Mouse (Mus musculus): ENCODE results near the gene Atp6ap1. TPM values are rescaled to one million over a fixed set of nuclear protein-coding genes. Genes with fewer than 3 reads are reported as not detected.

Atp6ap1 gene
- polyA plus RNA-seq (2016; fragmentation: Nextera tagmentation; extraction: Ambion mirVana), result 80.1 and 90.7 TPM in 2 replicates

- Histone ChIP-seq H3K36me3 (peaks cover 28% of the 10 kb centered on the region), H3K4me1 (peaks cover 3% of the 10 kb centered on the region; the same call in 1 of the 2 replicates)
Measured at GRCm38 (mm10) chrX:74296538-74297448, at the start of gene Atp6ap1. Gene Atp6ap1, plus strand, starts transcription at chrX:74297097.

DNA sequence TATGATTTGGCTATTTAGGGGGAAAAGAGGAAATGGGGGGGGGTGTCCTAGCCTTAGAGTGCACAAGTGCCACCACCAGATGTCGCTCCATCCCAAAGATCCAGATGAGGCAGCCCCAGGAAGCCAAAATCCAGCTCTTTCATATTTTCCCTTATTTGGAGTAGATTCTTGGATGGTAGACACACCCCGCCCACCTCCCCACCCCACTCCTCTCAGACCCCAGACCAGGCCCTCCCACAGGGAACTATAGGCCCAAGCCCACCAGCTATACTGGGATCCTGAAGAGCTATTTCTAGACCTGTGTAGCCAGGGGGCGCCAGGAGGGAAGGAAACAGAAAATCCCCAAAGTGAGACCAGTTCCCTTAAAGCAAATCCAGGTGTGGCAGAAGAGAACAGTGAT is 48.2 kb upstream of the Atp6ap1 start:
- H3K4me1 ChIP-seq, result peaks cover 12% of the 10 kb centered on the region
- WGBS, result 4% methylated on average over 3 of the region's 3 CpGs
- peak overlapping the region; percentile 89; the same call in 1 of the 2 replicates for H3K27ac ChIP-seq
- peaks cover 24% of the 10 kb centered on the region for H3K27me3 ChIP-seq (ENCODE audit: low read depth, poor library complexity, severe bottlenecking)
- no peaks in the 10 kb centered on the region for H3K9me3 ChIP-seq (replicated peaks)
- H3K4me3 ChIP-seq, result peak overlapping the region; percentile 58; the same call in 1 of the 2 replicates
- H3K36me3 ChIP-seq, result peaks cover 4% of the 10 kb centered on the region
- DNase-seq (ENCODE audit: low spot score), result peak; percentile 75

More at GRCm38 (mm10) chrX:74296538-74297448, at the start of gene Atp6ap1:
- H3K4me3 ChIP-seq, result peak within 1 kb of the TSS; percentile 64
- peak within 1 kb of the TSS; percentile 84 for H3K27ac ChIP-seq
- H3K9me3 ChIP-seq (replicated peaks), result no peaks in the 10 kb centered on the region
- WGBS, result 13% methylated on average over 37 of the region's 37 CpGs
- DNase-seq (ENCODE audit: low spot score), result peak; percentile 83
- 0 out of 2 replicates have a peak, but pooled peaks cover 1% of the 10 kb centered on the region for H3K27me3 ChIP-seq (ENCODE audit: low read depth, poor library complexity, severe bottlenecking)

- Histone ChIP-seq H3K36me3 (no peaks in the 10 kb centered on the region), H3K9me3 (replicated peaks) (no peaks in the 10 kb centered on the region), H3K4me1 (peaks cover 8% of the 10 kb centered on the region), H3K27me3 (ENCODE audit: low read depth, poor library complexity, severe bottlenecking) (peaks cover 26% of the 10 kb centered on the region), H3K27ac (peak within 1 kb of the TSS; percentile 89), H3K4me3 (peak within 1 kb of the TSS; percentile 58)
- DNase-seq (ENCODE audit: low spot score), result peak; percentile 70
- WGBS, result 7% methylated on average over 38 of the region's 38 CpGs
Measured at GRCm38 (mm10) chrX:74249615-74250014, 47.3 kb upstream of the Atp6ap1 start, which contains the start of gene Flna. Gene Flna, minus strand, starts transcription at chrX:74249820.

GRCm38 (mm10) chrX:74254153-74254887 is 42.6 kb upstream of the Atp6ap1 start, which contains the start of gene Emd:
Gene Emd, plus strand, starts transcription at chrX:74254687.
- peak within 1 kb of the TSS; percentile 91 for H3K27ac ChIP-seq
- peak; percentile 87 for DNase-seq (ENCODE audit: low spot score)
- peaks cover 19% of the 10 kb centered on the region for H3K27me3 ChIP-seq (ENCODE audit: low read depth, poor library complexity, severe bottlenecking)
- H3K4me1 ChIP-seq, result peaks cover 7% of the 10 kb centered on the region
- H3K9me3 ChIP-seq (replicated peaks), result no peaks in the 10 kb centered on the region
- 13% methylated on average over 39 of the region's 39 CpGs for WGBS
- H3K4me3 ChIP-seq, result peak within 1 kb of the TSS; percentile 66
- peaks cover 28% of the 10 kb centered on the region for H3K36me3 ChIP-seq

- Histone ChIP-seq H3K27ac (peak overlapping the region; percentile 91), H3K4me1 (peaks cover 4% of the 10 kb centered on the region), H3K9me3 (replicated peaks) (no peaks in the 10 kb centered on the region), H3K27me3 (ENCODE audit: low read depth, poor library complexity, severe bottlenecking) (peaks cover 13% of the 10 kb centered on the region; the same call in 1 of the 2 replicates), H3K4me3 (peak overlapping the region; percentile 66), H3K36me3 (peaks cover 34% of the 10 kb centered on the region)
- DNase-seq (ENCODE audit: low spot score), result no peak
- 14% methylated on average over 29 of the region's 31 CpGs for WGBS
Measured at GRCm38 (mm10) chrX:74254888-74255565, 41.9 kb upstream of the Atp6ap1 start.

DNA sequence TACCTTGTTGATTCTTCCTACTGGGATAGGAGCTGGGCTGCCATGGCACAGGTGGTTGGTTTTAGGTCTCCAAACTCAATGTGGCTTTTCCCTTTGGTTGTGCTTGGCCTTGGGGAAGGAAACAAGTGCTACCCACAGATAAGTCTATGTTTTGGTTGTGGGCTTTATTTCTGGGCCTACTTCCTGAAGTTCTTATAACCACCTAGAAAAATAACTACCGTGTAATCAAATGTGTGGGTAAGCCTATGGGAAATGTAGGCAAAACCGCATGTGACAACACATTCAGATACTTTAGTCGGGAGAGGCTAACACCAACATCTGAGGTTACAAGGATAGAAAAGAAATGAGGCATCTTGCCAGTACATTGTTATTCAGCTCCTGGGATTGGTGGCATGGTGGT is 39.2 kb upstream of the Atp6ap1 start:
- no peak overlapping the region for H3K27ac ChIP-seq
- no peaks in the 10 kb centered on the region for H3K9me3 ChIP-seq (replicated peaks)
- peaks cover 4% of the 10 kb centered on the region for H3K4me1 ChIP-seq
- DNase-seq (ENCODE audit: low spot score), result no peak
- no peak overlapping the region for H3K4me3 ChIP-seq
- 100% methylated on average over 3 of the region's 3 CpGs for WGBS
- H3K36me3 ChIP-seq, result peaks cover 37% of the 10 kb centered on the region
- peaks cover 5% of the 10 kb centered on the region; the same call in 1 of the 2 replicates for H3K27me3 ChIP-seq (ENCODE audit: low read depth, poor library complexity, severe bottlenecking)

GRCm38 (mm10) chrX:74269736-74270061 is 27.2 kb upstream of the Atp6ap1 start:
- H3K4me3 ChIP-seq, result peak overlapping the region; percentile 59
- H3K36me3 ChIP-seq, result peaks cover 14% of the 10 kb centered on the region
- no peaks in the 10 kb centered on the region for H3K9me3 ChIP-seq (replicated peaks)
- 17% methylated on average over 3 of the region's 3 CpGs for WGBS
- peaks cover 11% of the 10 kb centered on the region; the same call in 1 of the 2 replicates for H3K27me3 ChIP-seq (ENCODE audit: low read depth, poor library complexity, severe bottlenecking)
- peak overlapping the region; percentile 94 for H3K27ac ChIP-seq
- DNase-seq (ENCODE audit: low spot score), result peak; percentile 35
- 0 out of 2 replicates have a peak, but pooled peaks cover 3% of the 10 kb centered on the region for H3K4me1 ChIP-seq

DNA sequence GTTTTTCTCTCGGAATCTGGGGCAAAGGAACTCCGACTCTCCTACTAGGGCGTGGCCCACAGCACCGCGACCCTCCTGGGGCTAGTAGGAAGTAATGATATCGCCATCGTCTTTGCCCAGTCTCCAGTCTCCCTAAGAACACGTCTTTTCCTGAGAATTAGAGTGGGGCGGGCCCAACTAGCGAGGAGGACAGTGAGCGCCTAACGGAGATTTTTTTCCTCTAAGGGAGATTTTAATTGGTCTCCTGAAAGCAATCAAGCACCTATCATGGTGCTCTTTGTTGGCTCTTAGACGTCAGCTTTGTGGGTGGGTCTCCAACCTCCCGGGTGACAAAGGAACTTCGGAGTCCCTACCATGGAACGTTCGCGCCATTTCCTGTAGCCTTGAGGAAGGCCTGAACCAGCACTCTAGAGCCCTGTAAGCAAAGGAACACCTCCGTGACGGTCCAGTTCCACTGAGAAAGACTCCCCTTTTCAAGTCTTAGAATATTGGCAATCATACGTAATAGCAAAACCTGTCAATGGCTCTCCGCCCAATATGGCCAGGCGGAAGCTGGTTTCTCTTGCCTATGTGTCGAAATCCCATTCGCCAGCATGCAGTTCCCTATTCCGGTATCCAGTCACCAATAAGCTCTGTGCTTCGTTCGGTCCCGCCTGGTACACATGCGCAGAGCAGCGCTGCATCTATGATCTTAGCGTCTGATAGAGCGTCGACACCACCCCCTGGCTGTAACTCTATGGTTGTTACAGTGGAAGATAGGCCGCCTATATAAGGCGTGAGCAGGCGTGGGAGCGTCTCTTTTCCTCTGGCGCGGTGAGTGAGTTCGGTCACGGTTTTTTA is 26.6 kb upstream of the Atp6ap1 start, which contains the start of gene Rpl10:
Gene Rpl10, plus strand, starts transcription at position 751 of the 840 bp plus-strand sequence.
- H3K27me3 ChIP-seq (ENCODE audit: low read depth, poor library complexity, severe bottlenecking), result peaks cover 8% of the 10 kb centered on the region; the same call in 1 of the 2 replicates
- peak; percentile 85 for DNase-seq (ENCODE audit: low spot score)
- 0 out of 2 replicates have a peak, but pooled peaks cover 3% of the 10 kb centered on the region for H3K4me1 ChIP-seq
- 11% methylated on average over 42 of the region's 42 CpGs for WGBS
- peak within 1 kb of the TSS; percentile 94 for H3K27ac ChIP-seq
- peak within 1 kb of the TSS; percentile 59 for H3K4me3 ChIP-seq
- H3K9me3 ChIP-seq (replicated peaks), result no peaks in the 10 kb centered on the region
- peaks cover 14% of the 10 kb centered on the region for H3K36me3 ChIP-seq

GRCm38 (mm10) chrX:74270902-74271551 is 25.9 kb upstream of the Atp6ap1 start:
- Histone ChIP-seq H3K27me3 (ENCODE audit: low read depth, poor library complexity, severe bottlenecking) (peaks cover 7% of the 10 kb centered on the region; the same call in 1 of the 2 replicates), H3K4me1 (0 out of 2 replicates have a peak, but pooled peaks cover 3% of the 10 kb centered on the region), H3K9me3 (replicated peaks) (no peaks in the 10 kb centered on the region), H3K27ac (peak overlapping the region; percentile 83), H3K4me3 (peak overlapping the region; percentile 59), H3K36me3 (peaks cover 14% of the 10 kb centered on the region)
- peak; percentile 46 for DNase-seq (ENCODE audit: low spot score)
- WGBS, result 10% methylated on average over 27 of the region's 27 CpGs

DNA sequence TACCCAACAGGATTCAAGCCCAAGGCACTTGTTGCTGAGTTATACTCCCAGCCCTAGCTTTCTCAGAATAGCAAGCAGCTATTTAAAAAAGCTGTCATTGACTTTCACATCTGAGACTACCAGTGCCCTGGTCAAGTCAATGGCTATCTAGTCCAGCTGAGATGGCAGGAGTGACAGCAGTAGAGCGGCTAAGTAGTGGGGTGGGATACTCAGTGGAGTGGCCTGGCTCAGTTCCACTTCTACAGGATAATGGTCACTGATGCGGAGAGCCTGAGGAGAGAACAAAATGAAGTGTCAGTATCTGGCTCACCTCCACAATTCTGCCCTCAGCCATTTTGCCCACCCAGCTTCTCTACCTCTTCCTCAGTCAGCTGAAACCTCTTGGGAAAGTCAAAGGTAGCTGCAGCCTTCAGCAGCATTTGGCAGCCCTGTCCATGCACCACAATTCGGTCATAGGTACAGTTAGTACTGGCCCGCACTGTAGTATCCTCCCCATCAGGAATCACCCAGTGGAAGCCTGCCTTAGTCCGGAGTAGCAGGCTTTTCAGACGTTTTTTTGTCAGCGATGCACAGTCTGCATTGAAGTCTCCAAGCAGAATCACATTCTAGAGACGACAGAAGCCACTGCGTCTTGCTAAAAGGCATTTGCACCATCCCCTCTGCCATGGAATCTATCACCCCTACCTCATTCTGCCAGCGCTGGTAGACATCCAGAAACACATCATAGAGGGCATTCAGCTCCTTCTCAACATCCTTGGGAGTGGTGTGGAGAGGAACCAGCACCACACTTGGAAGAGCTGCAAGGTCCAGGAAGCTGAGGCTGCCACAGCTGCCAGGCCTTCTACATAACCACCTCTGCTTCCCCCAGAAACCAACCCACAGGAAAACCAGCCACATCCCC is 23.2 kb upstream of the Atp6ap1 start:
- 0 out of 2 replicates have a peak, but pooled peaks cover 3% of the 10 kb centered on the region for H3K4me1 ChIP-seq
- peaks cover 14% of the 10 kb centered on the region for H3K36me3 ChIP-seq
- peak; percentile 35 for DNase-seq (ENCODE audit: low spot score)
- no peak overlapping the region for H3K4me3 ChIP-seq
- 25% methylated on average over 10 of the region's 10 CpGs for WGBS
- peaks cover 7% of the 10 kb centered on the region; the same call in 1 of the 2 replicates for H3K27me3 ChIP-seq (ENCODE audit: low read depth, poor library complexity, severe bottlenecking)
- H3K27ac ChIP-seq, result no peak overlapping the region
- no peaks in the 10 kb centered on the region for H3K9me3 ChIP-seq (replicated peaks)
